Mouse (Mus musculus): ENCODE measurements around the gene Sipa1l3.

Gene Sipa1l3

DNA sequence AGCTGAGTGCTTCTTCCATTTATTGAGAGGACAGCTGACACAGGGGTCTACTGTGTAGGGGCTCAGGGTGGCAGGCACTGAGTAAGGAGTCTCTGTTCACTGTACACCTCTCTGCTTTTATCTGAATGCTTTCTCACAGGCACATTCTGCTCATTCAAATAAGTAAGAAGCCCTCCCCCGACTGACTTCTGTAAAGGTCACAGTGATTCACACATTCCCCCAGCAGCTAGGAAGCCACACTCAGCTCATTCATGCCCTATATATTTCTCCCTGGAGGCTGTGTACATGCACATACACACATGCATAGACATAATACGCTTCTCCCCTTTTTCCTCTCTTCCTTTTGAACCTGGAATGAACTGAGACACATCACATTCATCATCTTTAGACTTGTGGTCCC is 74.4 kb downstream of the Sipa1l3 start:
- no peak for DNase-seq (ENCODE audit: low spot score)

DNA sequence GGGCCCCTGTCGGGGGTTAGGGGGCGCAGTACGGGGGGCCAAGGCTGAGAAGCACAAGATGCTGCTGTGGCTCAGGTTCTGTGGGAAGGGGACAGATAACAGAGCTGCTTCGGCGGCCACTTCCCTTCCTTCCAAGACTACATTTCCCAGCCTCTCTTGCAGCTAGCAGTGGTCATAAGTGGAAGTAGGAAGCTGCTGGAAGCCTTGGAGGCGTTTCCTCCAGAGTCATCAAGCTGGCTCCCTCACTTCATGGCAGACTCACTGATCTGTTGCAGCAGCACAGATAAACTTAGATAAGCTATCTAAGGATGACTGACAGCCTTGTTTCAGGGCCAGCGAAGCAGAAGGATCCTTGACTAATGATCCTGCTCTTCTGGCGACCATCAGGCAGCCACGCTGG is 76.6 kb downstream of the Sipa1l3 start:
- DNase-seq (ENCODE audit: low spot score) = no peak

DNA sequence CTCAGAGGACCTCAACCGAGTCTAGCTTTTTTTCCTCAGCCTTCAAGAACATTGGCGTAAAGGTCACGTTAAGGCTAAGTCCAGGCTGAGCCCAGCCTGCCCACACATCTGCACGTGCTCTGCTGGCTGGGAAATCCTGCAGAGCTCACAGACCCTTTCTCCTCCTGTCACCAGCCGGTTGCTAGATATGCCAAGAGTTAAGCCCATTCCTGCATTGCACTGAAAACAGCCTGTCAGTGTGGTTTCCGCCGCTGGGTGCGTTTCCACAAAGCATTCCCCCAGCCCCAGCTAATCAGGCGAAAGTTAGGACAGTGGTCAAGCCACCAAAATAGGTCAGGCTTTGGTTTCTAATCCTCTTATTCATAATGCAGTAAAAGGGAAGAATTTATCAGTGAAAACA is 77.3 kb downstream of the Sipa1l3 start:
- peak; percentile 45 for DNase-seq (ENCODE audit: low spot score)

DNA sequence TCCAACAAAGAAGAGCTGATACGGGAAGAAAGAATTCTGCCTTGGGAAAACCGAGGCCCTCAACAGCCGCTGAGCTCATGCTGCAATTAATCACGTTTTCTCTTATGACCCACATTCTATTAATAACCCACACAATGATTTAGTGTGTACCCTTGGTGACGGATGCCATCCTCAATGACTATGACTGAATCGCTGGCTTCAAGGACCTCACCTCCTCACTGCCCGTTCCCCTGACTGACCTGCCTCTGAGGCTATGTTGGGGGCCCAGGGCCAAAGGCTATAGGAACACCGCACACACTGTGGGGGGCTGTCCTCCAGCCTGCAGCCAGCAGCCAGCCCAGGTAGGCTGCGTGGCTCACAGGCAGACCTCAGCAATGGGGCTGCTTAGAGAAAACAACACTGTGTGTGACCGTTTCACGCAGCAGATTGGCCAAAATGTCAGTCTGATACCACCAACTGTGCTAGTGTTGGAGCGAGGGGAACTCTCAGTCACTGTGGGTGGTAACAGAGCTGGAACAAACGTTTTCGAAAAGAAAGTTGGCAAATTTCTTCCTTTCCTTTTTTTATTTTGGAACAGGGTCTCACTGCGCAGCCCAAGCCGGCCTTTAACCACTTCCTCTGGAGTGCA is 79.7 kb downstream of the Sipa1l3 start:
- no peak for DNase-seq (ENCODE audit: low spot score)

DNA sequence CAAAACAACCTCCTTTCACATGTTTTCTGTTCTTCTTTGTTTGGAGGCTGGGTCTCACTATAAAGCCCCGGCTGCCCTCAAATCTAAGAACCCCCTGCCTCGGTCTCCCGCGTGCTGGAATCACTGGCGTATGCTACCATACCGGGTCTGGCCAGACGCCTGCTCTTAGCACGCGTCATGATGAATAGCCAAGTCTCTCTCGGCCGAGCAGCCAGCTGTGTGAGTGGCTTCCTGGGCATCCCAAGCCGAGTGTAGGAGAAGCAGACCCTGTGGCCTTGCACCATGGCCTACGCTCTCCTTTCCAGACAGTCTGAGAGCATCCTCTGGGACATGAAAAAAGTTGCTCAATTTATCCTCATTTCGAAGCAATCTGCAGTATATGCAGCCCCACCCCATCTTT is 80.2 kb downstream of the Sipa1l3 start:
- DNase-seq (ENCODE audit: low spot score) = peak; percentile 14

DNA sequence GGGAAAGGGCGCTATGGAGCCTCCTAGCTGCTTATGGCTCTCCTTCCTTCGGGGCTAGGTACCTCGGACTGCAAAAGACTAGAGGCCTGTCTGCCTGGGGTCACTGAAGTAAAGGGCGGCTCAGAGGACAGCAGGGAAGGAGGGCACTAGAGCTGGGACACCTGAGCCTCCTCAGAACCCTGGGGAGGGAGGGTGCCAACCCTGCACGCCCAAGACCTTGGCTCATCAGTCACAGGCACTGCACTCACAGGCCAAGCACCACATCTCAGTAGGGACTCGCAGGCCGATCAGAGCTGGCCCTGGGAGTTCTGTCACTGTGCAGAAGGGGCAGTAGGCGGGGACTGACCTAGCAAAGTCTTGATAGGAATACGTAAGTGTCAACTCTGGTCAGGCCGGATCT is 81.4 kb downstream of the Sipa1l3 start:
- no peak for DNase-seq (ENCODE audit: low spot score)

DNA sequence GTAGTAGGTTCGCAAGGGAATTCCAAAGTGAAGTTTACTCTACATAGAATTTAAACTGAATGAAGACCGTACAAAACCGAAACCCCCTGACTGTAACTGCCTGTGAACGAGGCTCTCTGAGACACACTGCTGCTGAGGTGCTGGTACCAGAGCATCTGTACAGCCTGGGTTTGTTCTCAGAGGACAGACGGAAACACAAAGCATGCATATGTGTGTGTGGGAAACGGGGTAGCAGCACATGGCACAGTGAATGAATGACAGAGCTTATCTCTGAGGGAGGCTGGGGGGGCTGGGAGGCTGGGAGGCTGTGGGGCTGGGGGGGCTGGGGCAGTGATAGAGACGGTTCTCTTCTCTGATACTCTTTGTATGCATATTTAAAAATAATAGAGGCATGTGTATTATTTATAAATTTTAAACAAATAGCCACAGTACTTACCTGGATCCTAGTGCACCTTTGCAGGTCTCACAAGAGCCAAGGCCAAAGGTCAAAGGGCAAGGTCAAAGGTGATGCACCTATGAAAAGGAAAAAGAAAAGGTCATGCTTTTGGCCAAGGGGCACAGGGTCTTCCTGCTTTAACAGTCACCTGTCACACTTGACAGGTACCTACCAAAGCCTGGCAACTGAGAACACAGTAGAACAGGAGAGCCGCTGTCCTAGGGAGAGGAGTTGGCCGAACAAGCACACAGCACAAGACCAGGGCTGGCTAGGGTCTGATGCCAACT is 84.0 kb downstream of the Sipa1l3 start:
- DNase-seq (ENCODE audit: low spot score) = no peak

DNA sequence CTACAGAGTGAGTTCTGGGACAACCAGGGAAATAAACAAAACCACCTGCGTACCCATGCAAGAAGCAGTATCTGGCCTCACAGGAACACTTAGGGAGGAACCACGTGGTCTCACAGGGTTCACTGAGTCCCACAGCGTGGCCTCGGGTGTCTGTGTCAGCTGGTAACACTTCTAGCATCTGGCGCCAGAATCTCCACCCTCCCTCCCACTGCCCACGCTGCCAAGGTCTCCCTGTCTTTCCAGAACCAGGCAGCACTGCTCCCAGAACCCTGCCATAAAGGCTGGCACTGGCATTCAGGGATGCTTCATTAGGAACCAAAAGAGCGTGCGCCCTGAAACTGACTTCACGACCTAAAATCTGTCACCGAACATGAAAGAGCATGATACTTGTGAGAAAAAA is 84.7 kb downstream of the Sipa1l3 start:
- DNase-seq (ENCODE audit: low spot score) = no peak

DNA sequence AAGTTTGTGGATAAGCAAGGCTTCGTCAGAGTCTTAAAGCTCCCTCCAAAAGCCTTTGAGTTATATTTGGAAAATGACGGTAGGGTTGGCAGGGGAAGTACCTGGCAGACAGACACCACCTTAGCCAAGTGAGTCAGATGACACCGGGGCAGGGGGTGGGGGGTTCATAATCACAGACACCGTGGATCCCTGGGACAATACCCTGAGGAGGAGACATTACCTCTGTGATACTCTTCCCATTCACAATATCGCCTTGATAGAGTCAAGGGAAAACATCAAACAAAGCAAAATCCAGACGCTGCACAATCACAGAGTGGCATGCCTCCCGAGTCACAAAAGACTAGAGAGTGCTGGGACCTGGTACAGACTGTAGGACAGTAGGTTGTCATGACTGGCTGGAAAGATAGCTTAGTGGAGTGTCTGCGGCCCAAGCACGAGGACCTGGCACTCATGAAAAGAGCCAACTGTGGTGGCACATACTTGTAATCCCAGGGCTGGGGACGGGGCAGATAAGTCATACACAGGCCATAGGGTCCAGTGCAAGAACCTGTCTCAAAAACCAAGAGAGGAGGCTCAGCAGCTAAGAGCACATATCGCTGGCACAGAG is 85.4 kb downstream of the Sipa1l3 start:
- no peak for DNase-seq (ENCODE audit: low spot score)

DNA sequence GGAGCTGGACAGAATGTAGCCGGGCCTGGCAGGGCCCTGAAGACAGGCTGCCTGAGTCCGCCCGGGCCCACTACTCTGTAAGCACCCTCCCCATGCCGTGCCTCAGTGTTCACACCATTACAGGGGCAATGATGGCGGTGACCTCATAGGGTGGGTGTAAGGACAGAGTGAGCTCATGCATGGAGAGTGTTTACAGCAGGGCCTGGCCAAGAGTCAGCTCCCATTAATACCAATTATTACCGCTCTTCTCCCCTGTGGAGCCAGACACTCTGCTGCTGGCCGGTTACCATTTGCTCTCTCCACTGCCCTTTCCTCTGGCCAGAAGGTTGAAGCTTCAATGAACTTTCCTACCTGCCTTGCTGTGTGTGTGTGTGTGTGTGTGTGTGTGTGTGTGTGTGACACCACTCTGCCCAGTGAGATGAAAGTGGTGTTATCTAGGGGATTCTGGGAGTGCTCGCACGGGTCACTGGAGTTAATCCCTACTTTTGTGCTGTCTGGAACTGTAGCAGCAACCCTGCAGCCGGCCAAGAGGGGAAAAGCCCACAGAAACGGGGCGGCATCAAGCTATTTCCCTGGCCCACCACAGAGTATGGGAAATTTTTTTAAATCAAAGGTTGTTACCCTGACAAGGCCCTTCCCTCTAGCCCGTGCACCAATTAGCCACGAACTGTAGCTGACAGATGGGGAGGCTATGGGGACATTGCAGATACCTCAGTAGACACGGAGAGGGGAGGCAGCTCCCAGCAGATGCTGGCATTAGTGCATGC is 86.1 kb downstream of the Sipa1l3 start:
- DNase-seq (ENCODE audit: low spot score) = no peak

DNA sequence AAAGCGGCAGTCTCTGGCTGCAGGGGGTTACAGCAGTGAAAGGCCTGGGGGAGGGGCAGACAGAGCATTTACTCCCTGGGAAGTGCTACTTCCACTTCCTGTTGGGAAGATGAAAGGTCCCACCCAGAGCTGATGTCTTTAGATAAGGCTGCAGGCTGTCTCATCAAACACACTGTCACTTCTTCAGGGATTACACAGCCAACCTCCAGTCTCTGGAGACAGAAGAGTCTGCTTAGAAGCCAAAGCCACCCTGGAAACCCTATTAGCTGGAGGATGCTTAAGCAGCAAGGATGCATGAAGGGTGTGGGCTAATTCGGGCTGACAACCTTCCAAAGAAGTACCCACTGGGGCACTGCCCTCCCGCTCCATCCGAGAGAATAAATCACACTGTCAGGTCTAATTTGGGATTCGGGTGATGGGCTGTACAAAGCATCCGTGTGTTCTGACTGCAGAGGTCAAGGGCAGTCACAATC is 87.7 kb downstream of the Sipa1l3 start:
- DNase-seq (ENCODE audit: low spot score) = no peak

DNA sequence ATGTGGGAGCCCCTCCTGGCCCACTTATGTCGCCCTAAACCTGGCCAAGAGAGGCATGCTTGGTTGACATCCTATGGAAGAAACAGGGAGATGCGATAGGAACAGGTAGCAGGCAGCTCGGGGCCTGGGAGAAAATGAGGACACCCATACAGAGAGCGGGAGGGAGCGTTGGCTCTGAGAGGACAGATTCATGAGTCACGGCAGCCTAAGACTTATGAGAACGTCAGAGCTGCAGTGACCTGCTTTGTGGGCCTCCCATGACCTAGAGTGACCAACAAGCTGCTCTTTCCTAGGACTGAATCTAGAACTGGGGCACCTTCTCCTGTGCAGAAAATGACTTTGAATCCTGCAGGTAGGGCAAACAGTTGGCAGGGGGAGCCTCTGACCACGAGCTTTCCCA is 92.4 kb downstream of the Sipa1l3 start:
- no peak for DNase-seq (ENCODE audit: low spot score)

DNA sequence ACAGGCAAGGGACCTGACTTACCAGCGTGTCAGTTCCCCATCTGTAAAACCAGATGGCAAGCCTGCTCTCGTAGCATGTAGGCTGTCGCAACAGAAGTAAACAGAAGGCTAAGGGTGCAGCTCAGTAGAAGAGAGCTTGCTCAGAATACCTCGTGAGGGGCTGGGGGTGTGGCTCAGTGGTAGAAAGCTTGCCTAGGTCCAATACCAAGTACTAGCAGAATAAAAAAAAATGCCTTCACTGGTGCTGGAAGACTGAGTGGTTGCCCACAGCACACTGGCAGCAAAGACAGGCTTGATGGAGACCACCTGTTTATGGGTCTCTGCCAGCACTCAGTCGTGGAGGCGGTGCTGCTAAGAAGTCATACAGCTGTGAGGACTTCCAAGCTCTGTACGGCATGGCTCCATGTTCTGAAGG is 93.0 kb downstream of the Sipa1l3 start:
- DNase-seq (ENCODE audit: low spot score) = no peak

DNA sequence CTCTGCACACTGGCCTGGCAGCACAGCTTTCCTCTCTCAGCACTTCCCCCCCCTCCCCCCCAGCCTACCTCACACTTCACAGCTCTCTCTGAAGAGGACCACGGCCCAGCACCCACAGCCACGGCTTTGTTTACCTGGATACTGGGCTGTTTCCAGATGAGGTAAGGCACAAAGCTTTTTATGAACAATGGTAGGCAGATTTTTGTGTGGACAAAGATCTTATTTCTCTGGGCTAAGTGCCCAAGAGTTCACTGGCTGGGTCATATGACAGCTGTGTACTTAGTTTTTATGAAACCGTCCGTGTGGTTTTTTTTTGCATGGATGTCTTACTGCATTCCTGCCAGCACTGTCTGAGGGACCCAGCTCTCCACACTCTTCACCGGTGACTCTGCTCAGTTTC is 93.8 kb downstream of the Sipa1l3 start:
- peak; percentile 80 for DNase-seq (ENCODE audit: low spot score)

DNA sequence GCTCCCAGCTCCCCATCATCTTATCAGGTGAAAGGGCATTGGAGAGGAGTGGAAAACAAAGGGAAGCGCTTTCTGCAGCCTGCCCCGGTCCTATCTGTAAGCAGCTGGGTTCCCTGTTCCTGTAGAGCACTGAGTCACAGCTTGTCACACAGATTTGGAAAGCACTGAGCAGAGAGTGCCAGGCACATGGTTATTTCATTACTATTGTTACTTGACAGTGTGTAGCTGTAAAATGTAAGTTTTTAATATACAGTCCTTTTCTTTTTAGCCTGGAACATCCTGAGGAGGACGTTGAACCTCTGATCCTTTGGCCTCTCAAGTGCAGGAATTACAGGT is 96.6 kb downstream of the Sipa1l3 start:
- DNase-seq (ENCODE audit: low spot score) = no peak

DNA sequence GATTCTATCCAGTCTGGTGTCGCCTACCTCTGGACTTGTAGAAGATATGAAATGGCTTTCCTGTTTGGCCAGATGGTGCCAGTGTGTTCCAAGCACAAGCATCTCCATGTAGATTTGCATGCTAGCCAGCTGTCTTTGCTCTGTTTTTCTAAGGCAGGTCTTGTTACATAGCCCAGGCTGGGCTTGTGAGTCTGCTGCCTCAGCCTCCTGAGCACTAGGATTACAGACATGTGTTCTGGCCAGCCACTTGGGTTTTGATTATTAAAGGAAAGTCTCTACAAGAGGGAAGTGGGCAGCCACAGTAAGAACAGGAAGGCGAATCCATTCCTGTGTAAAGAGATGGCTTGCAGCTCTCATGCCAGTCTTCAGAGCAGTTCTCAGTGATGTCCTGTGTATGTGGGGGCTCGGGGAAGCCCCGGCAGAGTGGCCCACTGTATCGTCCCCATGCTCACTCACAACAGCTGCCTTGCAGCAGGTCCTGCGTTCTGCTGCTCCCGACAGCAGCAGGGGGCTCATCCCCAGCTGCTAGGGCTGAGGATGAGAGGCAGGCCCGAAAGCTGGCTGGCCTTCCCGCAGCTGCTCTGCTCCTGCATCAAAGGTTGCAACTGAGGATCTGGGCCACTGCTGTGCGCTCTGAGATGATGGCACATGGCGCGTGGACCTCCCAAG is 97.1 kb downstream of the Sipa1l3 start:
- DNase-seq (ENCODE audit: low spot score) = no peak

DNA sequence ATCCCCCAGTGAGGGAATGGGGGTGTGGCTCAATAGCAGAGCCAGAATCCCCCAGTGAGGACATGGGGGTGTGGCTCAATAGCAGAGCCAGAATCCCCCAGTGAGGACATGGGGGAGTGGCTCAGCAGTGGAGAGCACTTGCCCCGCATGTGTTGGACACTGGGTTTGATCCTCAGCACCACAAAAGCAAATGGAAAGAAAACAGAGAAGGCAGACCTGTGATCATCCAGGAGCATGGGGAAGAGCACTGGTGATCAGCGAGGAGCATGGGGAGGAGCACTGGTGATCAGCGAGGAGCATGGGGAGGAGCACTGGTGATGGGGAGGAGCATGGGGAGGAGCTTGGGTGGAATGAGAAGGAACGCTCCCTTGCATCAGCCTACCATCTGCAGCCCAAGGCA is 98.6 kb downstream of the Sipa1l3 start:
- DNase-seq (ENCODE audit: low spot score) = no peak

DNA sequence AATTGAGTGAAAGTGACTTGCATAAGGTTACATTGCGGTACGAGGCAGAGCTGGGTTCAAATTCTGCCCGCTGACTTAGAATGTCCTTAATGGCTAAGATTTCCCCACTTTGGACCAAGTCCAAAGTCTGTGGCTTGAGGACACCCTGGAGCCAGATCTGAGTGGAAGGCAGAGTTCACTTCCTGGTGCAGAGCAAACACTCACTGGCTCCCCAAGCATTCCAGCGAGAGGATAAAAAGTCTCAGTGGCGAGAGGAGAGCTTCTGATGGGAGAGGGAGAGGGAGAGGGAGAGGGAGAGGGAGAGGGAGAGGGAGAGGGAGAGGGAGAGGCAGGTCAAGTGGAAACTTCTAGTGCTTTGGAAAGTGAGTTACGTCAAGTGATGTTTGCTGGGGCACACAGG is 100.2 kb downstream of the Sipa1l3 start:
- peak; percentile 44 for DNase-seq (ENCODE audit: low spot score)

DNA sequence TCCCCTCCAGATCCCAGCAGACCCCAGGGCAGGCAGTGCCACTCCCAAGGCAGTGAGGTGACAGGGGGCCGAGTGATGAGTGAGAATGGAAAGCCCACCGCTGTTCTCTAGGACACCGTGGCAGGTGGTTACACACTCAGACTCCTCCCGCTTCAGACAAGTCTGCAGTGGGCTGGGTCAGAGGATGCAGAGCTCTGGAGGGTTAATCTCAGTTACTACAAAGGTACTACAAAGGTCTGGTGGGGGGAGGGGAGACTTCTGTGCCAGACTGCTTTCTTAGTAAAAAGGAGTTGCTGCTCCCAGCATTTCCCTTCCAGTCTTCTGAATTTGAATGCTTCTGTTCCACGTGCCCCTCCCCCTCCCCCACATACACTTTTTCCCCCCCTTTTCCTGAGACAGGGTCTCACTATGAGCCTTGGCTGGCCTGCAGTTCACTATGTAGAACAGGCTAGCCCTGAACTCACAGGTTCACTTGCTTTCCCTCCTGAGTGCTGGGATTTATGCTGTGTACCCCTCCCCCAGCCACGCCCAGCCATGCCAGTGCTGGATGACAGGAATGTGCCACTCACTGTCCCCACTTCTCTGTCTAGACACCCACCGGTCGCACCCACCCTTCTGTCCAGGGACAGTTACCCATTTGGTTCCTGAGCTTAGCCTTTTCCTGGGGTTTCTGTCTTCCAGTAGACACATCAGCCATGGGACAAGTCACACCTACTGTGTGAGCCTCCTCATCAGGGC is 100.9 kb downstream of the Sipa1l3 start:
- DNase-seq (ENCODE audit: low spot score) = no peak

DNA sequence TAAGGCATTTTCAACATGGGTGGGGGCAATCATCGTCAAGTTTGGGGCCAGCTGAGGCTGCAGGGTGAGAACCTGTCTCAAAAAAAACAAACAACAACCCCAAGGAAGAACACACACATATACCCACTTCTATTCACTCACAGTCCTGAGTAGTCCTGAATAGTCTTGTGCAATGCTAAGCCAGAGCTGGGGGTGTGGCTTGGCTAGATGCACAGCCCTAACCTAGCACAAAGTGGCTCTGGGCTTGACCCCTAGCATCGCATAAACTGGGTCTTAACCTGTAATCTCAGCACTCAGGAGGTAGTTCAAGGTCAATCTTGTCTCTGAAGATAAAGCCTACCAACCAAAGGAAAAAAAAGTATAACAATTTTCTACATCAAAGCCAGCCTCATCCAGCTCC is 101.5 kb downstream of the Sipa1l3 start:
- DNase-seq (ENCODE audit: low spot score) = peak; percentile 27

DNA sequence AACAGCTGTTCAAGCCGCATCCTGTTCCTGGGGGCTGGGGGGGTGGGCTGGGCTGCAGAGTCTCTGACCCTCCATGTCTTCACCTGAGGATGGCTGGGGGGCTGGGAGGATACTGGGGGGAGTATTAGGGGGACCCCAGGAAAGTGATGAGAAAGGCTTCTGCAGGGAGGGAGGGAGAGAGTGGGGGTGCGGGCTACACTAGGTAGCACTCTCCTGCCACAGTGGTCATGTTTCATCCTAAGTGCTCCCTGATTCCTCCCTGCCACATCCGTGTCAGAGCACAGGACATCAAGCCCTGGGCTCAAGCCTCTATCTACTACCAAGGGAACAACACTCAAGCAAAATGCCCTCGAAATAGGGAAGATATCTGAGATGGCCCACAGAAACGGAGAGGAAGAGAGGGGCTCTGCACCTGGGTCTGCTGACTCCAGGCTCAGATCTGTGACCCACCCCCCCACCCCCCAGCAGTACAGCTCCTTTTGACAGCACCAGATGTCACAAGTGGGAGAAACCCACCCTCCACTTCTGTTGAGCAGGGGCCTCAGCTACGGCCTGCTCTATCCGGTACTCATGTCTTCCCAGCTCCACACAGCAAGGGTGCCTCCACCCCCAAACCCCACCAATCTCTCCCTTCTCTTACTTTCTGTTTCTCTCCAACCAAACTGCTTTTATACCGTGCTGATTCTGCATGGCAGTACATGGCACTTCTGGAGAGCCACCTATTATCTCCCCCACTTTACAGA is 106.4 kb downstream of the Sipa1l3 start:
- DNase-seq (ENCODE audit: low spot score) = no peak

Measured in adipocyte (in vitro differentiated cells).